Mouse (Mus musculus) embryonic facial prominence, embryonic 13.5 days (tissue): ENCODE measurements around the gene Cpne1. TPM values are rescaled to one million over a fixed set of nuclear protein-coding genes. Genes with fewer than 3 reads are reported as not detected.

Experiments used
- ATAC-seq: fragments of 200-750 bp; cut with Nextera tagmentation; 2 replicates; pipeline ENCODE4 v1.8.0; 2017; ENCODE audit warnings: low read depth; ENCODE audit not compliant: insufficient number of reproducible peaks, insufficient read depth, low FRiP score, low TSS enrichment
- H3K27ac ChIP-seq: fragments of 300-500 bp; sonication (generic); 2 replicates; pipeline ENCODE4 v1.5.1; 2015; ENCODE audit warnings: moderate library complexity, mild to moderate bottlenecking, inconsistent platforms
- H3K27me3 ChIP-seq: fragments of 300-500 bp; sonication (generic); 2 replicates; pipeline ENCODE4 v1.6.1; 2015; ENCODE audit warnings: mild to moderate bottlenecking, inconsistent platforms
- H3K36me3 ChIP-seq: fragments of 300-500 bp; sonication (generic); 2 replicates; pipeline ENCODE4 v1.6.1; 2015; ENCODE audit warnings: mild to moderate bottlenecking, inconsistent platforms
- H3K4me1 ChIP-seq: fragments of 300-500 bp; sonication (generic); 2 replicates; pipeline ENCODE4 v1.6.1; 2015; ENCODE audit warnings: inconsistent platforms
- H3K4me2 ChIP-seq: fragments of 300-500 bp; sonication (generic); 2 replicates; pipeline ENCODE4 v1.6.1; 2015; ENCODE audit warnings: moderate library complexity, mild to moderate bottlenecking, inconsistent platforms
- H3K4me3 ChIP-seq: fragments of 300-500 bp; sonication (generic); 2 replicates; pipeline ENCODE4 v1.5.1; 2015; ENCODE audit warnings: mild to moderate bottlenecking, inconsistent platforms
- H3K9ac ChIP-seq: fragments of 300-500 bp; sonication (generic); 2 replicates; pipeline ENCODE4 v1.6.1; 2015; ENCODE audit warnings: mild to moderate bottlenecking, inconsistent platforms
- H3K9me3 ChIP-seq: fragments of 300-500 bp; sonication (generic); 2 replicates; pipeline ENCODE4 v1.6.1; 2016; ENCODE audit warnings: inconsistent platforms
- polyA plus RNA-seq: library from polyadenylated mRNA; unstranded; fragments of >200 nt; fragmentation: Nextera tagmentation; extraction: Ambion mirVana; gene quantifications from 2 replicates; pipeline ENCODE4 v1.2.1, GENCODE M21; 2015

Cpne1 gene
- polyA plus RNA-seq, 1 experiment from 2014 or later = 60.5 TPM

GRCm38 (mm10) chr2:156025482-156025881 lies 86.3 kb downstream of the Cpne1 start:
- Histone ChIP-seq H3K27me3 (no peaks in the 10 kb centered on the region), H3K4me1 (no peaks in the 10 kb centered on the region), H3K4me3 (no peak overlapping the region), H3K9me3 (no peaks in the 10 kb centered on the region), H3K4me2 (no peak overlapping the region), H3K27ac (no peak overlapping the region), H3K36me3 (peaks cover 3% of the 10 kb centered on the region; the same call in 1 of the 2 replicates), H3K9ac (no peak overlapping the region)
- no peak for ATAC-seq

Other genes starting within 250 kb of the Cpne1 start
- gene Uqcc1, start 181.7 kb downstream of the Cpne1 start, polyA plus RNA-seq = 58.6 and 67.5 TPM in 2 replicates
- gene Gm15557, start 171.2 kb downstream of the Cpne1 start, polyA plus RNA-seq = not detected in 2 replicates
- gene Gdf5, start 166.6 kb downstream of the Cpne1 start, polyA plus RNA-seq = 2.7 and 2.8 TPM in 2 replicates
- gene Cep250, start 155.5 kb downstream of the Cpne1 start, polyA plus RNA-seq = 33.0 and 35.7 TPM in 2 replicates
- gene 6430550D23Rik, start 104.0 kb downstream of the Cpne1 start, polyA plus RNA-seq = 1.3 and 2.2 TPM in 2 replicates
- 224 and 226 TPM in 2 replicates for gene Ergic3, start 103.9 kb downstream of the Cpne1 start, polyA plus RNA-seq
- gene Fer1l4, start 59.0 kb downstream of the Cpne1 start, polyA plus RNA-seq = 0.08 TPM in 1 of 2 replicates, not detected in the other
- gene Spag4, start 46.8 kb downstream of the Cpne1 start, polyA plus RNA-seq = 3.5 and 4.8 TPM in 2 replicates
- gene Rbm12, start within 50 bp of the Cpne1 start, polyA plus RNA-seq = 31.7 and 33.4 TPM in 2 replicates
- 20.4 and 21.7 TPM in 2 replicates for gene Gm28036, start 15.1 kb upstream of the Cpne1 start, polyA plus RNA-seq
- 383 and 419 TPM in 2 replicates for gene Romo1, start 32.1 kb upstream of the Cpne1 start, polyA plus RNA-seq
- gene Nfs1, start 32.2 kb upstream of the Cpne1 start, polyA plus RNA-seq = 35.4 and 39.3 TPM in 2 replicates
- 862 and 870 TPM in 2 replicates for gene Rbm39, start 68.3 kb upstream of the Cpne1 start, polyA plus RNA-seq
- gene Phf20, start 84.5 kb upstream of the Cpne1 start, polyA plus RNA-seq = 90.3 and 95.8 TPM in 2 replicates
- 5.0 and 5.2 TPM in 2 replicates for gene Cnbd2, start 200.3 kb upstream of the Cpne1 start, polyA plus RNA-seq
- 70.4 and 88.4 TPM in 2 replicates for gene Scand1, start 200.7 kb upstream of the Cpne1 start, polyA plus RNA-seq